Mouse (Mus musculus): ENCODE measurements around the gene Rnf128. TPM values are rescaled to one million over a fixed set of nuclear protein-coding genes. Genes with fewer than 3 reads are reported as not detected.
A peak's percentile ranks its signal among the peaks of the same experiment; 100 is the strongest.

Rnf128 gene
- polyA plus RNA-seq, 1 experiment from 2014 or later: 11.3 TPM

GRCm38 (mm10) chrX:139614761-139615160, 51.6 kb downstream of the Rnf128 start:
- DNase-seq (ENCODE audit: low spot score): no peak

- no peak for DNase-seq (ENCODE audit: low spot score)
Observed at GRCm38 (mm10) chrX:139622071-139622470, 59.0 kb downstream of the Rnf128 start.

GRCm38 (mm10) chrX:139634758-139635157, 71.6 kb downstream of the Rnf128 start:
- no peak for DNase-seq (ENCODE audit: low spot score)

- DNase-seq (ENCODE audit: low spot score): no peak
Observed at GRCm38 (mm10) chrX:139639744-139640143, 76.6 kb downstream of the Rnf128 start.

GRCm38 (mm10) chrX:139640418-139640817, 77.3 kb downstream of the Rnf128 start:
- no peak for DNase-seq (ENCODE audit: low spot score)

GRCm38 (mm10) chrX:139652226-139652625, 89.1 kb downstream of the Rnf128 start:
- DNase-seq (ENCODE audit: low spot score): no peak

GRCm38 (mm10) chrX:139653292-139653691, 90.2 kb downstream of the Rnf128 start:
- DNase-seq (ENCODE audit: low spot score): no peak

- no peak for DNase-seq (ENCODE audit: low spot score)
Observed at GRCm38 (mm10) chrX:139654350-139655063, 91.4 kb downstream of the Rnf128 start.

GRCm38 (mm10) chrX:139662111-139662510, 99.0 kb downstream of the Rnf128 start:
- DNase-seq (ENCODE audit: low spot score): no peak

GRCm38 (mm10) chrX:139665829-139666228, 102.7 kb downstream of the Rnf128 start:
- DNase-seq (ENCODE audit: low spot score): no peak

- DNase-seq (ENCODE audit: low spot score): no peak
Observed at GRCm38 (mm10) chrX:139684410-139684774, 121.3 kb downstream of the Rnf128 start.

- peak; percentile 83 for DNase-seq (ENCODE audit: low spot score)
Observed at GRCm38 (mm10) chrX:139684775-139685695, 121.9 kb downstream of the Rnf128 start, which contains the start of gene Tbc1d8b. Gene Tbc1d8b, plus strand, starts transcription at chrX:139684996.

- no peak for DNase-seq (ENCODE audit: low spot score)
Observed at GRCm38 (mm10) chrX:139714381-139714780, 151.3 kb downstream of the Rnf128 start, which contains the start of gene Gm15013. Gene Gm15013, minus strand, starts transcription at chrX:139714481.

GRCm38 (mm10) chrX:139722350-139722749, 159.2 kb downstream of the Rnf128 start:
- DNase-seq (ENCODE audit: low spot score): no peak

Other genes starting within 250 kb of the Rnf128 start
- not detected in 2 replicates for gene Trap1a, start 229.6 kb upstream of the Rnf128 start, polyA plus RNA-seq (2015; fragmentation: Nextera tagmentation; extraction: Ambion mirVana)
- gene D330045A20Rik, start 82.9 kb upstream of the Rnf128 start, polyA plus RNA-seq (2015; fragmentation: Nextera tagmentation; extraction: Ambion mirVana): 0.31 and 0.46 TPM in 2 replicates
- gene Tbc1d8b, start 121.7 kb downstream of the Rnf128 start, polyA plus RNA-seq (2015; fragmentation: Nextera tagmentation; extraction: Ambion mirVana): 1.4 and 1.5 TPM in 2 replicates
- 0.22 and 0.26 TPM in 2 replicates for gene Gm15013, start 151.2 kb downstream of the Rnf128 start, polyA plus RNA-seq (2015; fragmentation: Nextera tagmentation; extraction: Ambion mirVana)
- not detected in 2 replicates for gene Ripply1, start 219.0 kb downstream of the Rnf128 start, polyA plus RNA-seq (2015; fragmentation: Nextera tagmentation; extraction: Ambion mirVana)
- gene Cldn2, start 237.5 kb downstream of the Rnf128 start, polyA plus RNA-seq (2015; fragmentation: Nextera tagmentation; extraction: Ambion mirVana): 0.53 and 0.71 TPM in 2 replicates